In genomic region chr14:28426610-28427009, GRCm38 (mm10) we compare ENCODE assay signal across 28 mouse cellular contexts.
DNase-seq lines count a peak whose midpoint lies in the region; ATAC-seq and TF ChIP-seq lines count a peak whose summit lies in the region.
"Had no signal": no experiment of that assay in that cellular context is flagged by ENCODE, and none has a peak within 500 bp of the region (broad histone marks: within the 10 kb centered on the region; RNA-seq: fewer than 3 reads in every experiment).

No protein-coding gene starts in this region.

- peak; percentile 58 for DNase-seq in kidney, adult 2 months
- no peak for DNase-seq in kidney, adult 18-20 months
- peak; percentile 41 for DNase-seq in lung, embryonic 14.5 days
- DNase-seq in lung, adult 18-20 months, result no peak
- peak; percentile 57 for DNase-seq in lung, postnatal 0 days (ENCODE audit: low spot score)
- DNase-seq in lung, postnatal 10 days, result no peak
- DNase-seq: adrenal gland, postnatal 10 days; adrenal gland, postnatal 36 days; B cell, adult 2 months; cerebellum, adult 11 months; cerebellum, adult 2 months; cerebellum, adult 9-11 months; cerebellum, postnatal 36 days; forebrain, postnatal 0 days; gastrocnemius, postnatal 10 days; gastrocnemius, postnatal 36 days; heart, adult 2 months; heart, postnatal 14 days; heart, postnatal 4 days had no signal

- no peak overlapping the region for H3K9ac ChIP-seq in lung, embryonic 14.5 days
- H3K9ac ChIP-seq in lung, postnatal 0 days (replicated peaks; ENCODE audit: low read depth), result no peak overlapping the region
- H3K9ac ChIP-seq: forebrain, postnatal 0 days; heart, embryonic 13.5 days; hindbrain, embryonic 14.5 days had no signal

- no peaks in the 10 kb centered on the region for H3K9me3 ChIP-seq in lung, embryonic 14.5 days (ENCODE audit: low read depth, low read length)
- H3K9me3 ChIP-seq in lung, postnatal 0 days (ENCODE audit: low read length), result no peaks in the 10 kb centered on the region
- H3K9me3 ChIP-seq: heart, embryonic 10.5 days; heart, embryonic 13.5 days had no signal

- no peak for TF ChIP-seq EP300 in lung, postnatal 0 days (IDR thresholded peaks at IDR 0.05)

- no peak for TF ChIP-seq CTCF in kidney, adult 2 months (conservative IDR thresholded peaks at IDR 0.05; ENCODE audit: insufficient read depth, insufficient read length, low read depth, low read length)
- TF ChIP-seq CTCF in lung, embryonic 14.5 days (IDR thresholded peaks at IDR 0.05; ENCODE audit: low read depth), result no peak
- no peak for TF ChIP-seq CTCF in lung, postnatal 0 days (IDR thresholded peaks at IDR 0.05)
- no peak for TF ChIP-seq CTCF in embryonic fibroblast, embryonic 13.5 days (IDR thresholded peaks at IDR 0.05; ENCODE audit: borderline replicate concordance, insufficient read depth, low read length)

- 49% methylated on average over 2 of the region's 2 CpGs for WGBS in kidney, adult 2 months
- WGBS in lung, embryonic 14.5 days, result 19% methylated on average over 2 of the region's 2 CpGs
- 36% methylated on average over 2 of the region's 2 CpGs for WGBS in lung, postnatal 0 days

- no peak overlapping the region for H3K4me3 ChIP-seq in kidney, adult 2 months (ENCODE audit: insufficient read depth, low read depth, low read length)
- H3K4me3 ChIP-seq in lung, embryonic 14.5 days (ENCODE audit: low read depth, low read length), result no peak overlapping the region
- no peak overlapping the region for H3K4me3 ChIP-seq in lung, postnatal 0 days (ENCODE audit: low read depth, low read length)
- no peak overlapping the region for H3K4me3 ChIP-seq in embryonic fibroblast, embryonic 13.5 days (ENCODE audit: insufficient read depth, low read length)
- H3K4me3 ChIP-seq: heart, adult 2 months; heart, embryonic 10.5 days; heart, embryonic 13.5 days had no signal

- H3K27me3 ChIP-seq in kidney, adult 2 months (replicated peaks; ENCODE audit: control insufficient read depth, insufficient read depth, low read length), result no peaks in the 10 kb centered on the region
- no peaks in the 10 kb centered on the region for H3K27me3 ChIP-seq in lung, embryonic 14.5 days (ENCODE audit: insufficient read depth, low read length)
- no peaks in the 10 kb centered on the region for H3K27me3 ChIP-seq in lung, postnatal 0 days (replicated peaks; ENCODE audit: insufficient read depth, low read length)
- H3K27me3 ChIP-seq: CH12.LX; heart, embryonic 13.5 days; Patski had no signal

- no peaks in the 10 kb centered on the region for H3K4me1 ChIP-seq in kidney, adult 2 months (ENCODE audit: control insufficient read depth, insufficient read depth, low read length)
- H3K4me1 ChIP-seq in lung, embryonic 14.5 days (ENCODE audit: insufficient read depth), result 0 out of 2 replicates have a peak, but pooled peaks cover 5% of the 10 kb centered on the region
- no peaks in the 10 kb centered on the region for H3K4me1 ChIP-seq in lung, postnatal 0 days (ENCODE audit: insufficient read depth, low read depth, low read length)
- peaks cover 3% of the 10 kb centered on the region; the same call in 1 of the 2 replicates for H3K4me1 ChIP-seq in embryonic fibroblast, embryonic 13.5 days (ENCODE audit: control insufficient read depth, insufficient read depth, low read length)

- 0 out of 2 replicates have a peak, but pooled peaks have one; percentile 49 for ATAC-seq in lung, embryonic 14.5 days (ENCODE audit: insufficient read depth)
- ATAC-seq in lung, postnatal 0 days, result no peak
- ATAC-seq: forebrain, embryonic 14.5 days; forebrain, postnatal 0 days; hindbrain, postnatal 0 days; Patski had no signal

- no peak overlapping the region for H3K27ac ChIP-seq in kidney, adult 2 months (ENCODE audit: insufficient read depth, low read depth, low read length)
- no peak overlapping the region for H3K27ac ChIP-seq in lung, embryonic 14.5 days (ENCODE audit: low read depth)
- no peak overlapping the region for H3K27ac ChIP-seq in lung, postnatal 0 days (ENCODE audit: low read length)
- H3K27ac ChIP-seq in embryonic fibroblast, embryonic 13.5 days (ENCODE audit: insufficient read depth, low read length), result 0 out of 2 replicates have a peak overlapping the region, but pooled peaks have one; percentile 25
- H3K27ac ChIP-seq: heart, adult 2 months; heart, embryonic 10.5 days; heart, embryonic 13.5 days; hindbrain, embryonic 14.5 days; hindbrain, postnatal 0 days had no signal

- TF ChIP-seq POLR2A in kidney, adult 2 months (IDR thresholded peaks at IDR 0.05; ENCODE audit: low read depth, low read length), result no peak
- TF ChIP-seq POLR2A in embryonic fibroblast, embryonic 13.5 days (IDR thresholded peaks at IDR 0.05; ENCODE audit: low read depth, low read length), result no peak

- no peaks in the 10 kb centered on the region for H3K36me3 ChIP-seq in kidney, adult 2 months (ENCODE audit: control insufficient read depth, insufficient read depth, low read length)
- H3K36me3 ChIP-seq in lung, embryonic 14.5 days (ENCODE audit: insufficient read depth), result no peaks in the 10 kb centered on the region
- no peaks in the 10 kb centered on the region for H3K36me3 ChIP-seq in lung, postnatal 0 days (ENCODE audit: insufficient read depth, low read length)
- H3K36me3 ChIP-seq: G1E; heart, embryonic 10.5 days; heart, embryonic 13.5 days had no signal

- no peak overlapping the region for H3K4me2 ChIP-seq in lung, embryonic 14.5 days
- no peak overlapping the region for H3K4me2 ChIP-seq in lung, postnatal 0 days (replicated peaks; ENCODE audit: low read depth, low read length)
- H3K4me2 ChIP-seq: heart, embryonic 13.5 days; hindbrain, embryonic 14.5 days had no signal

Comparison
In these comparisons a context has a peak if more than half of its experiments do, and no peak if none do; other contexts are left out.
1. DNase-seq: peak in kidney, adult 2 months (single experiment), lung, embryonic 14.5 days (single experiment) and lung, postnatal 0 days (single experiment); none in kidney, adult 18-20 months (single experiment), lung, adult 18-20 months (0 of 2) and lung, postnatal 10 days (single experiment).